Mouse (Mus musculus): Measurements from ENCODE around the gene Gm15737.

Gm15737 gene

DNA sequence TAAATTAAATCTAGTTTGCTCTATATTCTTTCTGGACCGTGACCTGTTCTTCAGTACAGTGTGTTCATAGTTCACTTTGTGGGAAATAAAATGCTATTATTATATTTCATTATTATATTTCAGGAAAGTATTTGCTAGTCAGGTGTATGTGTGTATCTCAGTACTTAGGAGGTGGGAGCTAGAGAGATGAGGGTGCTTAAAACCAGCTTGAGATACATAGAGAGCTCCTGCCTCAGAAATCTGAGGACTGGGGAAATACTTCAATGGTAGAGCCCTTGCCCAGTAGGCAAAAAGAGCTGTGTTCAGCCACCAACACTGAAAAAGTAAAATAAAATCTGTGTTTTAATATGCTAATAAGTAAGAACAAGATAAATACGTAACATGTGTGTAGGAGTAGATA is 6.2 kb downstream of the Gm15737 start:
- no peak for DNase-seq

DNA sequence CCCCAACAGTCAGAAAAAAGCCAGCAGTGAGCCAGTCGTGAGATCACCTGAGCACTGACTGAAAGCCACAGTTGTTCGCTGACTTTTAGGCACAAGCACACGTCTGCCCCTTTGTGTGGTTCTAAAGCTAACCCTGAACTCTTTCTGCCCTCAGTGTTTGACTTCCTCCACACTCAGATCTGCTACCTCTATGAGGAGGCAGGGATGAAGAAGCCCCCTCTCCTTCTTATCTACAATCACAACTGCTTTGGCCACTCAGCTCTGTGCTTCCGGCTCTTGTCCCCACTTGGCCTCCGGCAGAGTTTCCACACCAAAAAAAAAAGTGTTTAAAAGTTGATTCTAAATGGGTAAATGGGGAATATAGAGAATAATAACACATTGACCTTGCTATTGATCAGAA is 7.0 kb downstream of the Gm15737 start:
- no peak for DNase-seq

DNA sequence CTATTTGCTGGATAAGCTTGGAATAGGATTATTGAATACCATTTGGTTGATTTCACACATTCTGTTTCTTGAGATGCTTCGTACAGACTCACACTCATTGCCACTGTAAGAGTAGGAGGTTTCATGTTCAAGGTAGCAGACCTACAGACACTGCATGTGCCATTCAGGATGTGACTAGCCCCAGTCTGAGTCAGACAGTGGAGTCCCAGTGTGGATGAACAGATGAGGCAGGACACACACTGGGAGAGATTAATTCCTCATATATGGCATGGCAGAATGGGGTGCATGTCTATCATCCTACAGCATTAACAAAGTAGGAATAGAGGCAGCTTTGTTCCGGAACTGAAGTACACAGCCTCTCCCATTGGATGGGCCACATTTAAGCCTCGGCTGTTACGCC is 8.1 kb downstream of the Gm15737 start:
- no peak for DNase-seq

DNA sequence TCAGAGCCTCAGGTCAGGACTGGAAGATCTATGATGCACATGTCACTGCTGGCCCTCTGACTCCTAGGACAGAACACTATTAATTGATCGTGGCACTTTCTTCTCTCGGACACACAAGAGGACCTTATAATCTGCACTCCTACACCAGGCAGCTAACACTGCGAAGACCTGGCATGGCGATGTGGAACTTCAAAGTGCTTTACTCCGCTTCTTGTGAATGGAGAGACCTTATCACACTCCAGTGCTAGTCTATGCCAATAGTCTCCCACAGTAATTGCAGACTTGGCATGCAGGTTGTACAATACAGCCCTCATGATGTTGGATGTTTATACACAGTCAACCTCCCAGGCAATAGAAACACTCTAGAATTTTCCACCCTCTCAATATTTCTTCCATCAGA is 9.6 kb downstream of the Gm15737 start:
- no peak for DNase-seq

DNA sequence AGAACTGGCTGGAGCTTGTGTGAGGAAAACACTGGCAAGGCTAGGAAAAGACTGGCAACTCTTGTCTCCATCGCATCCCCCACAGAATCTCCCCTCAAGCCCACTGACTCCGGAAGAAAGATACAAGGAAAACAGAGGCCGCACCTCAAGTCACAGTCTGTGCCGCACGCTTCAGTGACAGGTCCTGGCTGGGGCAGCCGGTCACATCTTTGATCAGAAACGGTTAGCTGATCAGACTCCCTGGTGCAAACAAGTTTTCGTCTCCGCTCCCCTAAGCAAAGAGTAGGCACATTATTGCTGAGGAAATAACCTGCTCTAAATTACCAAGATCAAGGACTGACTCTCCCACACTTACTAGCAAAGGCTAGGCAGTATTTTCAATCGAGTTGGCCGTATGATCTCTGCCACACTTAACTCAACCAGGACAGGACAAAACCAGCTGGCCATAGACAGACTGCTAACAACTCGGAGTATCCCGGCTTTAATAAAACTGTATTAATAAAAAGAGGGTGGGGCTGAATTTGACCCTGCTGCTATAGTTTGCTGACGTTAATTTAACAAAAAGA is 10.6 kb downstream of the Gm15737 start:
- no peak for DNase-seq

DNA sequence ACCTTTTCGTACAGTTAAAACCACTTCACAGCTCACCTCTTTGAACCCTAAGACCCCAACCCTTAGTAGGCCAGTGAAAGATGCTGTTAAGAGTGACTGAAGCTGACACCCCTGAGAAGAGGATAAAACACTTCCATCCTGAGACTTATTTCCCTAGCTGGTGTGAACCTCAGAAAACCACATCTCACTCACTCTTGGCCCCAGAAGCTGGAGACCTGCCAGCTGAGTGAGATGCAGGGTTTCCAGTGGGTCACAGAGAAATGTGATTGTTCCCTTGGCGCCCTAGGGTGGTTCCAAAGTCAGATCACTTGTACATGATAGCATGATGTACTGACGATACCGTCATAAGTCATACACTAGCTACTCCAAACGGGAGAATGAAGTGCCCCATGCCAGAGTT is 13.3 kb downstream of the Gm15737 start:
- DNase-seq, result no peak

DNA sequence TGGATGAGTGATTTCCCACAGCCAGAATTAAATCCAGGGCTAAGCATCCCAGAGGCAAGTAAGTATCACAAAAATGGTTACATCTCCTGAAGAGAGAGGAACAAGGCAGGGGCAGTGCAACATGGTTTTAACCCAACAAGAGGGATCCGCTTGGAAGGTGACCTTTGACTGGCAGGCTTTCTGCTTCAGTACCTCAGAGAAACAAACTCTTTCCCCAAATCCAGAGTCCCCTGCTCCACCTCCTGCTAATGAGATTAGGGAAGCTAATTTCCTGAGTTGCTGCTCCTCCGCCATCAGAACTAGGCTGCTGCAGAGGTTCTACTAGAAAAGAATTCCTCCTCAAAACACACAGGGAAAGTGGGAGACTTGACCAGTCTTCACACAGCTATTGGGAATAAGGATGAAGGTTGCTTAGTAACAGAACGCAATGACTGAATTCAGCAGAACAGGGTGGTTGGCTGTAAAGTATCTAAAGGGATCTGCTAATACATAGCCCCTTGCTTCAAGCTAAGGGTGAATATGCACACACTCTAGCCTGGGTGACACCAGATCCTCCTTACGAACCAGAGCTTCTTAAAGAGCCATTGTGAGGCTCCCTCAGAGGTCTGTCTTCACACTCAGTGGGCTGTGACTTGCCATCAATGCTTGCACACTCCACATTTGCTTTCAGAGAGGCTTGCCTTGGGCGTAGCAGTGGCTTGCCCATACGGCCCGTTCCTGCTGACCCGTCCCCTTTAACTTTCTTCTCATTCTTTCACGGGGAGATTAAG is 14.2 kb downstream of the Gm15737 start:
- peak; percentile 43 to 51 for DNase-seq

DNA sequence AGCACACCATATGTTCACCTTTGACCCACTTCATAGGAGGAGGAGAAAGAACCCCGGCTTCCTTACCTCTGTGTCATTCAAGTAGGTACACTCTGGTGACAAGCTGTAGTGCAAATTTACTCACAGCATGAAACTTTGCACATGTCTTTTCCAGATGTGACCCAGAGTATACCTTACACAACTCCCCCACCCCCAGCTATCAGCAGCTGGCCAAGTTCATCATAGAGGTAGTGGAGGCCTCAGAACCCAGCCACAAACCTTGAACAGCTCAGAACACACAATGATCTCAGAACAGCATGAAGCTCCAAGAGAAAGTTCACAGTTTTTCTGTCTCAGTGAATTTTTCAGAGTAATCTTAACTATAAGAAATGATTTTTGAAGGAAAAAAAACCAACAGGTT is 22.4 kb downstream of the Gm15737 start:
- no peak for DNase-seq

DNA sequence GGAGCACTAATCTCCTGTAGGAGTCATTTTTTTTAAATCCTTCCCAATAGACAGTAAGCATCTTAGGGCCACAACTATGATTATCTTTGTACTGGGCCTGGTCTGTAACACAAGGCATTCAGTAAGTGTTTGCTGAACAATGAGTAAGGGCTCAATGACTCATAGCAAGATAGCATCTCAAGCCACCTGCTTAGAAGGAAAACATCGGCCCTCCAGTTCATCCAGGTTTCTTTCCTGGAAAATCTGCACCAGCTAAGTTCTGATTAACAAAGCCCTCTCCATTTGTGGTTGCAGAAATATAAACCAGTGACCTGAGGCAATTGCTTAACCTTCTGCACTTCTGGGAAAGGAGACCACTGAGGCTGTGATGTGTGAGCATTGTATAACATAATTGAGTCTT is 34.9 kb downstream of the Gm15737 start:
- no peak for DNase-seq

DNA sequence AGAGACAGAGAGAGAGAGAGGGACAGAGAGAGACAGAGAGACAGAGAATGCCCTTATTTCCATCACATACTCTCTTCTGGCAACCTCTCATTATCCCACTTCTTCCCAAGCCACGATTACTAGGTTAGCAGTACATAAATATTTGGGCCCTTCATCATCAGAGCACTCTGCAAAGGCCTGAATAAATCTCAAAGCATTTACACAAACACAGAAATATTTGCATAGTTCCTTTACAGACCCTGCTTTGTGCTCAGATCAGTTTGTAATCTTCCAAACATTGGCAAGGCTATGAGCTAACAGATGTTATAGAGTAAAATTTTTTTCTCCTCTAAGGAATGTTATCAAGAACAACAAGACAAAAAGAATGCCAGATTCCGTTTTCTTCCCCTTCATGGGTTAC is 35.3 kb downstream of the Gm15737 start:
- DNase-seq, result no peak

DNA sequence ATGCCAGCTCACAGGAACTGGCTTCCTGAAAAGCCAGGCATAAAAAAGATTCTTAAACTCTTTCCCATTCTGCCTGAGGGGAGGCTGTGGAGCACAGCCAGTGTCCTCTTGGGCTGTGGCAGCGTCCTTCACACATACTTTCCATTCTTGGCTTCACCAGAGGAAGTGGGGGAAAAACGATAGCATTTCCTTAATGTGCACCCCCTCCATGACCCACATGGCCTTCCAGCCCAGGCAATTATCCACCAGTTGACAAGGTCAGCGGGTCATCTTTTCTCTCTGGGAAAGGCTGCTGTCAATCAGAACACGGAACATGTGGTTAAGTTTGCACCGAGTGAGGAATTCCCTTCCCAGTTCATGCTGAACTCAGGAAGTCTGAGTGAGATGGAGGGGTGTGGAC is 36.8 kb downstream of the Gm15737 start:
- peak; percentile 55 to 62 for DNase-seq

DNA sequence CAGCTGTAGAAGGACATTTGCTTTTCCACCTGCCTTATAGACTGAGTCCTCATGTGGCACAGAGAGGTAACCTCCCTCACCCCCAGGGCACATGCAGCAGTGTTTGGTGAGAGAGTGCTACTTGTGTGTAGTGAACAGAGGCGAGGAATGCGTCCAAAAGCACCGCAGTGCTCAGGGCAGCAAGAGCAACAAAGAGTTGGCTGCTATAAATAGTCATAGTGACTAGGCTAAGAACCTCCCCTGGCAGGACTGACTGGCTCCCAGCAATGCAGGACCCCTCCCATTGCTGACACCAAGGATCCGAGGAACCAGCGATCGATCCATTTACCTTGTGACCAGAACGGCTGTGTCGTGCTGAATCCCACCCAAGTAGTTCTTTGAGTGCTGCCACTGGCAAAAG is 40.2 kb downstream of the Gm15737 start:
- peak; percentile 24 to 26 for DNase-seq

DNA sequence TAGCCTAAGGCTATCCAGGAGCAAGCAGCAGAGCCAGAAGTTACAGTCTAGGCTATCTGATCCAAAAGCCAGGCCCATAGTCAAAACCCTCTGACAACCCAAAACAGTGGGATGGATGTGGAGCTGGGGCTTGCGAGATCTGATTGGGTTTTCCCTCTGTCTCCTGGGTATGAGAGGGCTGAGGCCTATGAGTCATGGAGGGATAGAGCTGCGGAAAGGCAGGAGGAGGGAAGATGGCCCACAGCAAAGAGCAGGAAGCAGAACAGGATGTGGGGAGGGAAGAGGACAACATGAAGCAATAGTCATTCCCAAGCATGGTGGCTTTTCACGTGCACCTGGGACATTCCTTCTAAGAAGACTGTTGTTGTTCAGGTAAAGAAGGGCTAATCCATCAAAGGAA is 41.5 kb downstream of the Gm15737 start:
- DNase-seq, result no peak

DNA sequence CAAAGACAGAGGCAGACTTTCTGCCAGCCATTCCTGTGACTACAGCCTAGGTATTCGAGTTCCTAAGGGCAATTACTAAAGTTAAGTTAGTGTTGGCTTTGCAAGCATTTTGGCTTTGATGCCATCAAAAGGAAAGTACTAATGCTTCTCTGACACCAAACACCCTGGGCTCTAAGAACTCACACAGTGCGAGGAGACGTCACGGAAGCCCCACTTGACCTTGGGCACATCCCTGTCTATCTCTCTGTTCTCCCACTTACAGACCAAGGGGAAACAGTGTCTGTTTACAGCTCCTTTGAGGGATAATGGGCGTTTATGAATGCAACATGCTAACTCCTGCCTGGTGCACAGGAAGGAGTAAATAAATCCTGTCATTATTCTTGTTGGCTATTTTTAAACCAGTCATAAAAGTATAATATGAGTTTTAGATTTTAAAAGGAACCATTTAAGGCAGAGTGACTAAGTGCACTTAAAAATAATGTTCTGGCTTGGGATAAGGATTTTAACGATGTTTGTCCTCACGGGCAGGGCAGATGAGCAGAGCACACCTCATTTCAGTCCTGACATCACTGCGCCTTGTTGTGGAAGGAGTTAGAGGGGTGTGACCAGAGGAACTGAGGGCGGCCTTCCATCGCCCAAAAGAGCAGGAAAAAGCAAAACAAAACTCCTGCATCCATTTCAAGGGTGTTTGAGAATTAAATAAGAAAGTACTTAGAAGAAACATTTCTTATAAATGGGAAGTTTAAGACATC is 52.0 kb downstream of the Gm15737 start:
- peak; percentile 43 to 45 for DNase-seq

DNA sequence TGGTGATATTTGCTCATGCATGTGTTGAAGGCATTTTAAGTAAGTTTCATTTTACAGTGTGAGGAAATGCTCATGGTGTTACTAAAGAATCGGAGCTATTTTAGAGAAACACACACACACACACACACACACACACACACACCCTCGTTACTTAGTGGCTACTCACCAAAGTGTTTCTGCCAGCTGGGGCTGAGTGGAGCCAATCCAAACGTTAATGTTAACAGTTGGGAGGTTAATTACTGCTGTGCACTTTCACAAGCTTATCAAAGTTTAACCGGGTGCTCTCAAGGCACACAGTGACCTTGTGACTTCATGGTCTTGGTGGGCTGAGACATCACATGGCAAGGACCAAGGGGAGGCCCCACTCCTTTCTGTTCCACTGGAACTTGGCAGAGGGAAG is 52.7 kb downstream of the Gm15737 start:
- DNase-seq, result peak; percentile 87 to 90

DNA sequence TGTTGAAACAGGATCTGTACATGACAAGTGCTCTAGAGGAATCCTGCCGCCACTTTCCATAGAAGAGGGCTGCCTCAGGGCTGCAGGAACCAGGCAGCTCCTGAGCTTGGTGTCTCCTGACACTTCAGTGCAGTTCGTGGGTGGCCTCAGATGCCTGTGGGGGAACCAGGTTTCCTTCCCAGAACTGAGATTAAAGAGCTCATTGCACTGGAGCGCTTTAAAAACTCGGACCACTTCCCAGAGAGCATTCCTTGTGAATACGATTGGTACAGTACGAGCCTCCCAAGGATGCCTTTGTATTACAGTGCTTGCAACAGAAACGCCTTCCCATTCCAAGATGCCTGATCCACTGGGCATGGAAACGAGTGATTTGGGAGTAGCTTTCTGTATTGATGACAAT is 55.4 kb downstream of the Gm15737 start:
- no peak for DNase-seq

DNA sequence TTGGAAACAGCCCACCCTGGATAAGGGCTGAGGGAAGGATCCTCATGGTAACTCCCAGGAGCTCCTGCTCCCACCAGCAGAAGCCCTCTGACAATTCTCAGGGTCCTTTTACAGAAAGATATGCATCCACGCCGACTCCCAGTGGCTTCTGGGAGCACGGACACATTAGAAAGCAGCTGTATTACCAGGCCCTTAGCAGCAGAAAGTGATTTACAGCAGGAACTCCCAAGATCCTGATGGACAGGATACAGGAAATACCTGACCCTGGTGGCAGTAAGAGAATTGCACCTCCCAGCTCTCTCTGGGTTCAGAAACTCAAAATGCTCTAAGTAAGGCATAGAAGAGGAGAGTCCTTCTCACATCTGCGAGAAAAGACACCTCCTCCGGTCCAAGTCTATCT is 59.1 kb downstream of the Gm15737 start:
- DNase-seq, result no peak

Measured in kidney, postnatal 36 days (tissue).